Mouse (Mus musculus) small intestine, adult 2 months (tissue): ENCODE measurements around the gene Ctse.
"Not testable (repeated sequence)": the region's sequence is repeated elsewhere in the genome, so short reads cannot be mapped to it uniquely, and the experiment has no call there.

Experiments
- CTCF ChIP-seq: fragments of 200-500 bp; IDR thresholded peaks from 2 replicates; pipeline ENCODE4 v1.5.1; 2012; ENCODE audit warnings: low read depth, mild to moderate bottlenecking, control low read depth, inconsistent platforms, low read length, moderate library complexity, mixed read lengths; ENCODE audit not compliant: insufficient replicate concordance, insufficient read length; ENCODE audit errors: extremely low read depth
- POLR2A ChIP-seq: fragments of 200-500 bp; IDR thresholded peaks from 2 replicates; pipeline ENCODE4 v1.6.1; 2012; ENCODE audit warnings: low read depth, mild to moderate bottlenecking, control low read depth, inconsistent platforms, low read length, moderate library complexity

- TF ChIP-seq POLR2A, CTCF: not testable (repeated sequence)
Measured at GRCm38 (mm10) chr1:131632216-131632615, 5.9 kb upstream of the Ctse start.
